Mouse (Mus musculus) olfactory bulb, adult 2 months (tissue): ENCODE measurements around the gene Grasp.

ENCODE experiments used
- CTCF ChIP-seq: fragments of 200-500 bp; IDR thresholded peaks from 2 replicates; pipeline ENCODE4 v1.5.1; 2012; ENCODE audit warnings: low read depth, mild to moderate bottlenecking, low read length, moderate library complexity; ENCODE audit not compliant: insufficient read depth
- POLR2A ChIP-seq: fragments of 200-500 bp; IDR thresholded peaks from 2 replicates; pipeline ENCODE4 v1.6.1; 2012; ENCODE audit warnings: mild to moderate bottlenecking, low read depth, low read length, moderate library complexity; ENCODE audit not compliant: insufficient read depth

- TF ChIP-seq CTCF, result peak; percentile 12; the same call in 1 of the 2 replicates
- no peak for TF ChIP-seq POLR2A
Observed at GRCm38 (mm10) chr15:101271107-101271506, 47.1 kb downstream of the Grasp start.
